Mouse (Mus musculus): ENCODE measurements around the gene Pcmt1. TPM values are rescaled to one million over a fixed set of nuclear protein-coding genes. Genes with fewer than 3 reads are reported as not detected.

Gene Pcmt1
- polyA plus RNA-seq, 2 experiments: 66.5 to 125 TPM

DNA sequence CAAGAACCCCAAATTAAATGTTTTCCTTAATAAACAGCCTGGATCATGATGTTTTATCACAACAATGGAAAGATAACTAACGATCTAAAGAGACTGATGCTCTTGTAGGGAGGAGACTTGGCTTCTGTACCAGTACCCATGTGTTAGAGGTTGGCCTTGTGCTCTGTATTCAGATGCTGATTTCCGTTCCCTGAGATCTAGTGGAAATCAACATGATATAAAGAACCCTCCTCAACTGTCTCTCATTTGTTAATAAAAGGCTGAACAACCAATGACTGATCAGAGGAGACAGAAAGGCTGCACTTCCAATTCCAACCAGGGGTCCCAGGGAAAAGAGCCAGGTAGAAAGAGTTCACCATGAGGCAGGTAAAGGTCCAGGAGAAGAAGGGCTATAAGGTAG lies 35.0 kb downstream of the Pcmt1 start:
- TF ChIP-seq POLR2A (IDR thresholded peaks at IDR 0.05; ENCODE audit: borderline replicate concordance, extremely low read depth, insufficient read depth, insufficient read length): no peak

DNA sequence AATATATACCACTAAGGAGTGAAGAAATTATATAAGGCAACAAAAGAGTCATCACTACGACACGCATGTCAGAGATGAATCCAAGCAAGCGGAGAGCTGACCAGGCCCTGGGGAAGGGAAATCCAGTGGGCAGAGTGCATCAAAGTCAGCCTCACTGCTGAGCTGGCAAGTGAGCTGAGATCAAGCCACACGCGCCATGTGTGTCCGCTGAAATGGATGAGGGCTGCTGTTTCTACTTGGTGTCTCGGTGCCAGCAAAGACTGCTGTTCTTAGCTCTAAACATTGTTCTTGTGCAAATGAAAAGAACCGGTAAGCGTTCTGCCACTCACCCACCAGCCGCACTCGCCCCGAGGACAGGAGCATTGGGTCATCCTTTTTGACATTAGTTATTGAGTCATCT lies 40.6 kb downstream of the Pcmt1 start:
- 95% methylated on average over 12 of the region's 12 CpGs for WGBS
- Histone ChIP-seq H3K27me3 (ENCODE audit: control insufficient read depth, insufficient read depth, low read length) (no peaks in the 10 kb centered on the region), H3K4me1 (ENCODE audit: control insufficient read depth, insufficient read depth, low read length) (no peaks in the 10 kb centered on the region), H3K4me2 (replicated peaks; ENCODE audit: low read depth, low read length, severe bottlenecking) (no peak overlapping the region), H3K4me3 (replicated peaks; ENCODE audit: low read length) (no peak overlapping the region), H3K9ac (ENCODE audit: low read depth, low read length, severe bottlenecking) (no peak overlapping the region), H3K9me3 (ENCODE audit: control insufficient read depth, low read length) (no peaks in the 10 kb centered on the region), H3K27ac (replicated peaks; ENCODE audit: low read depth, low read length) (no peak overlapping the region), H3K36me3 (ENCODE audit: control insufficient read depth, insufficient read depth, low read length) (peaks cover 66% of the 10 kb centered on the region)
- ATAC-seq (ENCODE audit: low FRiP score, low read depth) (no peak), DNase-seq (ENCODE audit: low spot score) (no peak)
- no peak for TF ChIP-seq POLR2A (IDR thresholded peaks at IDR 0.05; ENCODE audit: borderline replicate concordance, extremely low read depth, insufficient read depth, insufficient read length)

More for the DNA sequence above, 35.0 kb downstream of the Pcmt1 start:
- 93% methylated on average over 2 of the region's 2 CpGs for WGBS
- no peak for DNase-seq (ENCODE audit: low spot score)
- Histone ChIP-seq H3K9ac (ENCODE audit: low read depth, low read length, severe bottlenecking) (no peak overlapping the region), H3K4me3 (replicated peaks; ENCODE audit: low read length) (no peak overlapping the region), H3K36me3 (ENCODE audit: control insufficient read depth, insufficient read depth, low read length) (peaks cover 50% of the 10 kb centered on the region), H3K9me3 (ENCODE audit: control insufficient read depth, low read length) (no peaks in the 10 kb centered on the region), H3K4me1 (ENCODE audit: control insufficient read depth, insufficient read depth, low read length) (no peaks in the 10 kb centered on the region), H3K27ac (replicated peaks; ENCODE audit: low read depth, low read length) (no peak overlapping the region), H3K4me2 (replicated peaks; ENCODE audit: low read depth, low read length, severe bottlenecking) (no peak overlapping the region), H3K27me3 (ENCODE audit: control insufficient read depth, insufficient read depth, low read length) (no peaks in the 10 kb centered on the region)
- no peak for ATAC-seq (ENCODE audit: low FRiP score, low read depth)

DNA sequence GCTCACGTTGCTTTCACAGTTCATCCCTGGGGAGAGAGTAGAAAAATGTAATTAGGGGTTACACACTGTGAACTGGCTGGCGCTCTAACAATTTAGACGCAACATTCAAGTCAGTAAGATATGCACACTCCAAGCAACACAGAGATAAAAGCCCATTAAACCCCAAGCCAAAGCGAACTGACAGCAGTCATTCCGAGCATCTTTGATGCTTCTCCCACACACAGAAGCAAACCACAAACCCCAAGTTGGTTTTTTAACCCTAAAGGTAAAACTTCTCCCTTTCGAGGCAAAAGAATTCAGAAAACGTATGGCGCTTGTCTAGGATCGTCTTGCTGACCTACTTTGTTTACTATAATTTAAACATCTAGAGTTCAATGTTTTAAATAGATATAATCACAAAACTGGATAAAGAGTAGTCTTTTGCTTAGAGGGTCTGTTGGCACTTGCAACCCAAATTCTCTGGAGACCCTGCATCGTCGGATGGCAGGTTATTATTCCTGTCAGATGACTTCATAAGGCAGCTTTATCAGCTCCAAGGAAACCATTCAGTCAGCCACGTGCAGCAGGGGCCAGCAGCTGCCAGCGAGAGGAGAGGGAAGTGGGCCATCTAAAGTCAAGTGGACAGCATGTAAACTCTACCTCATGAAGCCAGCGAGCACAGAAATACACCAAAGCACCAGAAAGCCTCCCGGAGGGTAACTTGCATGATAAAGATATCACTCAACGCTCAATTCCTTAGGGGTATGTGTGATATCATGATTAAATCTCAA lies 49.8 kb downstream of the Pcmt1 start:
- H3K9me3 ChIP-seq (ENCODE audit: control insufficient read depth, low read length): no peaks in the 10 kb centered on the region
- peaks cover 32% of the 10 kb centered on the region for H3K36me3 ChIP-seq (ENCODE audit: control insufficient read depth, insufficient read depth, low read length)
- H3K4me2 ChIP-seq (replicated peaks; ENCODE audit: low read depth, low read length, severe bottlenecking): no peak overlapping the region
- no peak for DNase-seq (ENCODE audit: low spot score)
- ATAC-seq (ENCODE audit: low FRiP score, low read depth): no peak
- TF ChIP-seq POLR2A (IDR thresholded peaks at IDR 0.05; ENCODE audit: borderline replicate concordance, extremely low read depth, insufficient read depth, insufficient read length): no peak
- H3K4me1 ChIP-seq (ENCODE audit: control insufficient read depth, insufficient read depth, low read length): no peaks in the 10 kb centered on the region
- no peak overlapping the region for H3K27ac ChIP-seq (replicated peaks; ENCODE audit: low read depth, low read length)
- 80% methylated on average over 16 of the region's 16 CpGs for WGBS
- no peak overlapping the region for H3K9ac ChIP-seq (ENCODE audit: low read depth, low read length, severe bottlenecking)
- no peak overlapping the region for H3K4me3 ChIP-seq (replicated peaks; ENCODE audit: low read length)
- H3K27me3 ChIP-seq (ENCODE audit: control insufficient read depth, insufficient read depth, low read length): no peaks in the 10 kb centered on the region

DNA sequence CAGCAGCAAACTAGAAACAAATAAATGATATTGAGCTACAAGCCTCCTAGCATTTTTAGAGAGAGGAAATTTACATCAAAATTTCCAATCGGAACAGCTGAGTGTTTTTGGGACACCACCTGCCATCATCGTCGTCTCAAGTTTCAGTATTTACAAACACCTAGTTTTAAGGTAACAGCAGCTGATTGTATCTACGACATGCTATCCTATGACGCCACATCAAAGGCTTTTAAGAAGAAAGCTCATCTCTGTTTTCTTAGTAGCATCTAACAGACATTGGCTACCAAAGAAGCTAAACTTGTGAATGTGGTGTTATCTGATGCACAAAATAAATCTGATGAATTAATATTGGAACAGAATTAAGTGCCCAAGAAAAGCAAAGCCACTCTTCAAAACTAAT lies 50.6 kb downstream of the Pcmt1 start:
- Histone ChIP-seq H3K27ac (replicated peaks; ENCODE audit: low read depth, low read length) (no peak overlapping the region), H3K36me3 (ENCODE audit: control insufficient read depth, insufficient read depth, low read length) (peaks cover 32% of the 10 kb centered on the region)

DNA sequence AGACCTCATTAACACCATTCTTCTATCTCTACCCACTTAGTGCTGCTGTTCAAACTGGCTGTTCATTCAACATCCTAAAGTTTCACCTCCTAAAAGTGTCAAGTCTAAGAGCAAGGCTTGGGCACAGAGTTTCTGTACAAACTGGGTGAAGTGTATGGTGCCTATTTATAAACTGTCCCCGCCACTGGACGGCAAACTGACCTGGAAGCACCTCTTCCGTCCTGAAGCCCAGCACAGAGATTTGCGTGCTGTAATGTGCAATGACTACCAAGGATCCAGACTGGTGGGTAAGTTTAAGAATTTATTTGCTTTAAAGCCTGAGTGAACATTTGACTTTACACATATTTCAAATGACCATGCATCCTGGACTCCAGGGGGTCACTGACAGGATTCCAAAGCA lies 51.8 kb downstream of the Pcmt1 start:
- no peak for DNase-seq (ENCODE audit: low spot score)
- H3K4me3 ChIP-seq (replicated peaks; ENCODE audit: low read length): no peak overlapping the region
- 89% methylated on average over 4 of the region's 4 CpGs for WGBS
- H3K4me1 ChIP-seq (ENCODE audit: control insufficient read depth, insufficient read depth, low read length): no peaks in the 10 kb centered on the region
- H3K27ac ChIP-seq (replicated peaks; ENCODE audit: low read depth, low read length): no peak overlapping the region
- H3K36me3 ChIP-seq (ENCODE audit: control insufficient read depth, insufficient read depth, low read length): peaks cover 32% of the 10 kb centered on the region
- no peaks in the 10 kb centered on the region for H3K9me3 ChIP-seq (ENCODE audit: control insufficient read depth, low read length)
- H3K4me2 ChIP-seq (replicated peaks; ENCODE audit: low read depth, low read length, severe bottlenecking): no peak overlapping the region
- no peaks in the 10 kb centered on the region for H3K27me3 ChIP-seq (ENCODE audit: control insufficient read depth, insufficient read depth, low read length)
- TF ChIP-seq POLR2A (IDR thresholded peaks at IDR 0.05; ENCODE audit: borderline replicate concordance, extremely low read depth, insufficient read depth, insufficient read length): no peak
- ATAC-seq (ENCODE audit: low FRiP score, low read depth): no peak
- no peak overlapping the region for H3K9ac ChIP-seq (ENCODE audit: low read depth, low read length, severe bottlenecking)

More for the DNA sequence above, 50.6 kb downstream of the Pcmt1 start:
- no peak overlapping the region for H3K4me3 ChIP-seq (replicated peaks; ENCODE audit: low read length)
- no peak for TF ChIP-seq POLR2A (IDR thresholded peaks at IDR 0.05; ENCODE audit: borderline replicate concordance, extremely low read depth, insufficient read depth, insufficient read length)
- H3K4me2 ChIP-seq (replicated peaks; ENCODE audit: low read depth, low read length, severe bottlenecking): no peak overlapping the region
- H3K9ac ChIP-seq (ENCODE audit: low read depth, low read length, severe bottlenecking): no peak overlapping the region
- H3K27me3 ChIP-seq (ENCODE audit: control insufficient read depth, insufficient read depth, low read length): no peaks in the 10 kb centered on the region
- no peaks in the 10 kb centered on the region for H3K9me3 ChIP-seq (ENCODE audit: control insufficient read depth, low read length)
- DNase-seq (ENCODE audit: low spot score) (no peak), ATAC-seq (ENCODE audit: low FRiP score, low read depth) (no peak)
- no peaks in the 10 kb centered on the region for H3K4me1 ChIP-seq (ENCODE audit: control insufficient read depth, insufficient read depth, low read length)
- WGBS: 83% methylated on average over 5 of the region's 5 CpGs
